8 mouse cellular contexts compared by ENCODE assay signal in the genomic region with DNA sequence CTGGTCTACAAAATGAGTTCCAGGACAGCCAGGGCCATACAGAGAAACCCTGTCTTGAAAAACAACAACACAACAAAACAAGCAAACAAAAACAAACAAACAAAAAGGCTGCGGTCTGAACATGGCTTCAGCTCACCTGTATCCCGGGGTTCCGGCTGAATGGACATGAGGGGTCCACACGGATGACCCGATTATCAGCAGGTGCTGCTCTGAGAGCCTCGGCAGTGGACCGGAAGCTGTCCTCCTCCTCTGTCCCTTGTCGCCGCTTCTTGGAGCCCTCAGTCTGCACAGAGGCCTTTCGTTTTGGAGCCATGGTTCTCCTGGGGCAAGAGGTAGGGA. TPM values are rescaled to one million over a fixed set of nuclear protein-coding genes. Genes with fewer than 3 reads are reported as not detected.
DNase-seq lines count a peak whose midpoint lies in the region; ATAC-seq and TF ChIP-seq lines count a peak whose summit lies in the region.

Gene Rrp9, plus strand, starts transcription at position 301 of the 339 bp plus-strand sequence.

- peaks cover 10% of the 10 kb centered on the region for H3K36me3 ChIP-seq in forebrain, embryonic 14.5 days (ENCODE audit: control insufficient read depth, insufficient read depth, low read length)
- H3K36me3 ChIP-seq in midbrain, postnatal 0 days (ENCODE audit: insufficient read depth, low read length), result 0 out of 2 replicates have a peak, but pooled peaks cover under 1% of the 10 kb centered on the region

- TF ChIP-seq CTCF in midbrain, postnatal 0 days (IDR thresholded peaks at IDR 0.05), result no peak

- no peak for ATAC-seq in forebrain, embryonic 14.5 days
- ATAC-seq in hematopoietic stem cell, adult 5-6 weeks (replicated peaks in 1 of 2; ENCODE audit: insufficient read depth in 1 of 2, low FRiP score in 2 of 2, low TSS enrichment in 1 of 2, low read depth in 1 of 2, poor library complexity in 2 of 2, severe bottlenecking in 2 of 2), result no peak
- no peak for ATAC-seq in midbrain, postnatal 0 days (ENCODE audit: low FRiP score)

- intact Hi-C loops in left cerebral cortex, postnatal 36 days (cut with DNase I), result loop anchor here (2.0 to 5.0 kb wide), 3 partner anchors 27 to 188 kb away; partner anchors contain the start of gene Rpl29

- H3K4me3 ChIP-seq in forebrain, embryonic 14.5 days (ENCODE audit: low read depth, low read length), result no peak within 1 kb of the TSS
- H3K4me3 ChIP-seq in midbrain, postnatal 0 days (ENCODE audit: low read depth, low read length), result no peak within 1 kb of the TSS; the same call in 1 of the 2 replicates

- H3K4me2 ChIP-seq in forebrain, embryonic 14.5 days (ENCODE audit: low read length), result peak within 1 kb of the TSS; percentile 33
- H3K4me2 ChIP-seq in midbrain, postnatal 0 days (ENCODE audit: low read depth, low read length, poor library complexity, severe bottlenecking), result peak within 1 kb of the TSS; percentile 19

- H3K27ac ChIP-seq in forebrain, embryonic 14.5 days (ENCODE audit: low read depth, low read length), result no peak within 1 kb of the TSS
- peak within 1 kb of the TSS; percentile 12 for H3K27ac ChIP-seq in midbrain, postnatal 0 days (ENCODE audit: low read depth, low read length)

- WGBS in forebrain, embryonic 14.5 days, result 88% methylated on average over 10 of the region's 10 CpGs
- WGBS in midbrain, postnatal 0 days, result 93% methylated on average over 10 of the region's 10 CpGs

- H3K9me3 ChIP-seq in forebrain, embryonic 14.5 days (replicated peaks; ENCODE audit: control insufficient read depth, low read length), result no peaks in the 10 kb centered on the region
- H3K9me3 ChIP-seq in midbrain, postnatal 0 days (ENCODE audit: low read length), result no peaks in the 10 kb centered on the region

- peak; percentile 16 for DNase-seq in layer of hippocampus, adult 11-12 months (ENCODE audit: low spot score)
- DNase-seq in layer of hippocampus, adult 9-10 months (ENCODE audit: low spot score), result no peak
- DNase-seq in adrenal gland, adult 2 months, result no peak
- DNase-seq in forebrain, embryonic 14.5 days (ENCODE audit: low spot score), result no peak
- no peak for DNase-seq in left cerebral cortex, postnatal 36 days (ENCODE audit: low spot score in 2 of 2)
- no peak for DNase-seq in midbrain, postnatal 0 days (ENCODE audit: low spot score)
- DNase-seq in retina, postnatal 1 day, result no peak

- no peak within 1 kb of the TSS for H3K9ac ChIP-seq in forebrain, embryonic 14.5 days (ENCODE audit: low read length)
- H3K9ac ChIP-seq in midbrain, postnatal 0 days (replicated peaks; ENCODE audit: low read length, poor library complexity, severe bottlenecking), result no peak within 1 kb of the TSS

- H3K4me1 ChIP-seq in forebrain, embryonic 14.5 days (ENCODE audit: control insufficient read depth, insufficient read depth, low read length), result peaks cover 7% of the 10 kb centered on the region; the same call in 1 of the 2 replicates
- H3K4me1 ChIP-seq in midbrain, postnatal 0 days (ENCODE audit: insufficient read depth, low read length), result peaks cover 5% of the 10 kb centered on the region; the same call in 1 of the 2 replicates

- no peaks in the 10 kb centered on the region for H3K27me3 ChIP-seq in forebrain, embryonic 14.5 days (replicated peaks; ENCODE audit: control insufficient read depth, insufficient read depth, low read length)
- no peaks in the 10 kb centered on the region for H3K27me3 ChIP-seq in midbrain, postnatal 0 days (ENCODE audit: insufficient read depth, low read length)

RNA-seq across cellular contexts. Expression of gene Rrp9, which starts in this region (rescaled TPM):
- 10 to 100 TPM; 41.2 to 47.0 TPM for total RNA-seq in adrenal gland, adult 2 months (2021)
- 36.8 and 42.2 TPM in 2 replicates for polyA plus RNA-seq in adrenal gland, adult 2 months (2012; rRNA removed)
- 45.6 and 48.9 TPM in 2 replicates for polyA plus RNA-seq in forebrain, embryonic 14.5 days (2014; fragmentation: Nextera tagmentation; extraction: Ambion mirVana)
- total RNA-seq in hematopoietic stem cell, adult 5-6 weeks (2017), result 42.6 and 43.1 TPM in 2 replicates
- total RNA-seq in left cerebral cortex, postnatal 36 days (2021), result 10 to 100 TPM; 28.4 to 31.2 TPM
- total RNA-seq in midbrain, postnatal 0 days (2014; rRNA removed), result 32.9 and 34.1 TPM in 2 replicates
- 33.7 and 38.3 TPM in 2 replicates for polyA plus RNA-seq in midbrain, postnatal 0 days (2015; fragmentation: Nextera tagmentation; extraction: Ambion mirVana)
